Mouse (Mus musculus) hindbrain, embryonic 15.5 days (tissue): ENCODE data around the gene St6galnac4. TPM values are rescaled to one million over a fixed set of nuclear protein-coding genes. Genes with fewer than 3 reads are reported as not detected.
A peak's percentile ranks its signal among the peaks of the same experiment; 100 is the strongest.

Source experiments
- ATAC-seq: fragments of 200-750 bp; cut with Nextera tagmentation; 2 replicates; pipeline ENCODE4 v1.8.0; 2017; ENCODE audit warnings: low read depth, moderate number of reproducible peaks, moderate TSS enrichment; ENCODE audit not compliant: low FRiP score
- H3K27ac ChIP-seq: fragments of 300-500 bp; sonication (generic); replicated peaks from 2 replicates; pipeline ENCODE4 v1.5.1; 2015; ENCODE audit warnings: mild to moderate bottlenecking, inconsistent platforms
- H3K27me3 ChIP-seq: fragments of 300-500 bp; sonication (generic); 2 replicates; pipeline ENCODE4 v1.6.1; 2015; ENCODE audit warnings: control low read depth, inconsistent platforms
- H3K36me3 ChIP-seq: fragments of 300-500 bp; sonication (generic); 2 replicates; pipeline ENCODE4 v1.6.1; 2015; ENCODE audit warnings: control low read depth, inconsistent platforms
- H3K4me1 ChIP-seq: fragments of 300-500 bp; sonication (generic); replicated peaks from 2 replicates; pipeline ENCODE4 v1.6.1; 2015; ENCODE audit warnings: control low read depth, inconsistent platforms
- H3K4me2 ChIP-seq: fragments of 300-500 bp; sonication (generic); 2 replicates; pipeline ENCODE4 v1.6.1; 2015; ENCODE audit warnings: moderate library complexity, mild to moderate bottlenecking, inconsistent platforms
- H3K4me3 ChIP-seq: fragments of 300-500 bp; sonication (generic); 2 replicates; pipeline ENCODE4 v1.5.1; 2015; ENCODE audit warnings: mild to moderate bottlenecking, inconsistent platforms
- H3K9ac ChIP-seq: fragments of 300-500 bp; sonication (generic); 2 replicates; pipeline ENCODE4 v1.6.1; 2015; ENCODE audit warnings: inconsistent platforms
- H3K9me3 ChIP-seq: fragments of 300-500 bp; sonication (generic); 2 replicates; pipeline ENCODE4 v1.6.1; 2016; ENCODE audit warnings: control low read depth, inconsistent platforms
- WGBS: fragments of 180-500 bp; shearing (Covaris S2); methylation state at CpG from one replicate; pipeline ENCODE4 v1.1.7; 2015; 5-methylcytosine and 5-hydroxymethylcytosine counted together
- polyA plus RNA-seq: library from polyadenylated mRNA; unstranded; fragments of >200 nt; fragmentation: Nextera tagmentation; extraction: Ambion mirVana; gene quantifications from 2 replicates; pipeline ENCODE4 v1.2.1, GENCODE M21; 2015

St6galnac4 gene
- polyA plus RNA-seq, 1 experiment from 2014 or later: 41.9 TPM

GRCm38 (mm10) chr2:32621517-32621859, 34.6 kb downstream of the St6galnac4 start, which contains the start of gene Ak1:
TSS of gene Ak1 (plus strand) at chr2:32621758.
- H3K27me3 ChIP-seq: no peaks in the 10 kb centered on the region
- 34% methylated on average over 7 of the region's 7 CpGs for WGBS
- ATAC-seq: no peak
- peaks cover 47% of the 10 kb centered on the region for H3K4me1 ChIP-seq
- no peak within 1 kb of the TSS for H3K9ac ChIP-seq
- peak within 1 kb of the TSS; percentile 13; the same call in 1 of the 2 replicates for H3K27ac ChIP-seq
- no peak within 1 kb of the TSS for H3K4me2 ChIP-seq
- H3K9me3 ChIP-seq: no peaks in the 10 kb centered on the region
- H3K36me3 ChIP-seq: peaks cover 13% of the 10 kb centered on the region; the same call in 1 of the 2 replicates
- no peak within 1 kb of the TSS for H3K4me3 ChIP-seq

- Histone ChIP-seq H3K27ac (0 out of 2 replicates have a peak overlapping the region, but pooled peaks have one; percentile 87), H3K9ac (no peak overlapping the region), H3K9me3 (no peaks in the 10 kb centered on the region), H3K4me2 (no peak overlapping the region), H3K4me1 (peaks cover 70% of the 10 kb centered on the region), H3K36me3 (no peaks in the 10 kb centered on the region), H3K27me3 (no peaks in the 10 kb centered on the region), H3K4me3 (no peak overlapping the region)
- no peak for ATAC-seq
- 84% methylated on average over 5 of the region's 5 CpGs for WGBS
These were observed 37.3 kb downstream of the St6galnac4 start for GRCm38 (mm10) chr2:32624111-32624748.

GRCm38 (mm10) chr2:32625212-32625872, 38.4 kb downstream of the St6galnac4 start:
- Histone ChIP-seq H3K27me3 (no peaks in the 10 kb centered on the region), H3K9me3 (no peaks in the 10 kb centered on the region), H3K4me2 (peak overlapping the region; percentile 66), H3K36me3 (no peaks in the 10 kb centered on the region), H3K4me3 (peak overlapping the region; percentile 39), H3K27ac (peak overlapping the region; percentile 87), H3K9ac (peak overlapping the region; percentile 54), H3K4me1 (peaks cover 67% of the 10 kb centered on the region)
- WGBS: 2% methylated on average over 13 of the region's 13 CpGs
- ATAC-seq: peak; percentile 71

GRCm38 (mm10) chr2:32625873-32626694, 39.2 kb downstream of the St6galnac4 start:
- H3K36me3 ChIP-seq: no peaks in the 10 kb centered on the region
- peak overlapping the region; percentile 87 for H3K27ac ChIP-seq
- H3K9ac ChIP-seq: peak overlapping the region; percentile 54
- WGBS: 54% methylated on average over 5 of the region's 5 CpGs
- H3K27me3 ChIP-seq: no peaks in the 10 kb centered on the region
- peak overlapping the region; percentile 39 for H3K4me3 ChIP-seq
- peaks cover 67% of the 10 kb centered on the region for H3K4me1 ChIP-seq
- no peak for ATAC-seq
- no peaks in the 10 kb centered on the region for H3K9me3 ChIP-seq
- peak overlapping the region; percentile 66 for H3K4me2 ChIP-seq

GRCm38 (mm10) chr2:32627266-32628043, 40.6 kb downstream of the St6galnac4 start:
- no peaks in the 10 kb centered on the region for H3K9me3 ChIP-seq
- H3K27ac ChIP-seq: no peak overlapping the region
- peak overlapping the region; percentile 66; the same call in 1 of the 2 replicates for H3K4me2 ChIP-seq
- no peak for ATAC-seq
- H3K9ac ChIP-seq: no peak overlapping the region
- no peaks in the 10 kb centered on the region for H3K36me3 ChIP-seq
- peaks cover 58% of the 10 kb centered on the region for H3K4me1 ChIP-seq
- H3K27me3 ChIP-seq: no peaks in the 10 kb centered on the region
- WGBS: 71% methylated on average over 20 of the region's 20 CpGs
- no peak overlapping the region for H3K4me3 ChIP-seq

GRCm38 (mm10) chr2:32628044-32628550, 41.2 kb downstream of the St6galnac4 start:
- Histone ChIP-seq H3K36me3 (no peaks in the 10 kb centered on the region; the same call in 1 of the 2 replicates), H3K4me3 (no peak overlapping the region), H3K9me3 (no peaks in the 10 kb centered on the region), H3K9ac (no peak overlapping the region), H3K4me2 (peak overlapping the region; percentile 36), H3K27me3 (no peaks in the 10 kb centered on the region), H3K4me1 (peaks cover 58% of the 10 kb centered on the region), H3K27ac (peak overlapping the region; percentile 63)
- 64% methylated on average over 4 of the region's 4 CpGs for WGBS
- no peak for ATAC-seq

GRCm38 (mm10) chr2:32628729-32629128, 41.8 kb downstream of the St6galnac4 start:
- no peaks in the 10 kb centered on the region for H3K27me3 ChIP-seq
- peaks cover 58% of the 10 kb centered on the region for H3K4me1 ChIP-seq
- H3K9me3 ChIP-seq: no peaks in the 10 kb centered on the region
- no peak overlapping the region for H3K4me3 ChIP-seq
- peaks cover 4% of the 10 kb centered on the region; the same call in 1 of the 2 replicates for H3K36me3 ChIP-seq
- H3K27ac ChIP-seq: peak overlapping the region; percentile 63
- 28% methylated on average over 5 of the region's 5 CpGs for WGBS
- peak overlapping the region; percentile 36 for H3K4me2 ChIP-seq
- H3K9ac ChIP-seq: no peak overlapping the region
- peak; percentile 40; the same call in 1 of the 2 replicates for ATAC-seq

- 22% methylated on average over 9 of the region's 9 CpGs for WGBS
- Histone ChIP-seq H3K9ac (no peak overlapping the region), H3K36me3 (peaks cover 4% of the 10 kb centered on the region; the same call in 1 of the 2 replicates), H3K4me2 (peak overlapping the region; percentile 36), H3K27me3 (no peaks in the 10 kb centered on the region), H3K4me1 (peaks cover 57% of the 10 kb centered on the region), H3K9me3 (no peaks in the 10 kb centered on the region), H3K27ac (peak overlapping the region; percentile 63), H3K4me3 (no peak overlapping the region)
- ATAC-seq: peak; percentile 19
These were observed 42.5 kb downstream of the St6galnac4 start for GRCm38 (mm10) chr2:32629276-32629976.

GRCm38 (mm10) chr2:32630036-32630435, 43.1 kb downstream of the St6galnac4 start:
- no peak overlapping the region for H3K4me3 ChIP-seq
- H3K36me3 ChIP-seq: peaks cover 4% of the 10 kb centered on the region; the same call in 1 of the 2 replicates
- H3K4me2 ChIP-seq: peak overlapping the region; percentile 36; the same call in 1 of the 2 replicates
- H3K27ac ChIP-seq: no peak overlapping the region
- WGBS: 73% methylated on average over 9 of the region's 9 CpGs
- H3K9ac ChIP-seq: no peak overlapping the region
- no peak for ATAC-seq
- peaks cover 51% of the 10 kb centered on the region for H3K4me1 ChIP-seq
- H3K9me3 ChIP-seq: no peaks in the 10 kb centered on the region
- no peaks in the 10 kb centered on the region for H3K27me3 ChIP-seq

- Histone ChIP-seq H3K9ac (no peak overlapping the region), H3K27ac (no peak overlapping the region), H3K36me3 (peaks cover 4% of the 10 kb centered on the region; the same call in 1 of the 2 replicates), H3K9me3 (no peaks in the 10 kb centered on the region), H3K4me2 (no peak overlapping the region), H3K27me3 (no peaks in the 10 kb centered on the region), H3K4me1 (peaks cover 40% of the 10 kb centered on the region), H3K4me3 (no peak overlapping the region)
- no peak for ATAC-seq
- 88% methylated on average over 10 of the region's 10 CpGs for WGBS
These were observed 44.2 kb downstream of the St6galnac4 start for GRCm38 (mm10) chr2:32631046-32631445.
